Mouse (Mus musculus) ES-Bruce4 (cell line): ENCODE measurements at regions not wholly inside any gene's neighbourhood (a gene's known extent, or its start where the extent isn't known, plus 50 kb on each side); places are given as distances from the start of the nearest gene placed in this dataset.

Experiments
- H3K27ac ChIP-seq: 2 replicates; pipeline ENCODE4 v1.5.1; 2012; ENCODE audit warnings: low read length, inconsistent platforms; ENCODE audit not compliant: insufficient read depth
- H3K27me3 ChIP-seq: 2 replicates; pipeline ENCODE4 v1.6.1; 2012; ENCODE audit warnings: mild to moderate bottlenecking, low read length, inconsistent platforms; ENCODE audit not compliant: control insufficient read depth, poor library complexity, insufficient read depth, severe bottlenecking
- H3K36me3 ChIP-seq: 2 replicates; pipeline ENCODE4 v1.6.1; 2012; ENCODE audit warnings: inconsistent platforms, mild to moderate bottlenecking, low read length, moderate library complexity; ENCODE audit not compliant: control insufficient read depth, poor library complexity, insufficient read depth, severe bottlenecking
- H3K4me1 ChIP-seq: one replicate; pipeline ENCODE4 v1.8.1; 2011; ENCODE audit warnings: low read length; ENCODE audit not compliant: control insufficient read depth, insufficient read depth
- H3K4me3 ChIP-seq: 2 replicates; pipeline ENCODE4 v1.5.1; 2011; ENCODE audit warnings: low read depth, mild to moderate bottlenecking, low read length
- H3K9ac ChIP-seq: 2 replicates; pipeline ENCODE4 v1.6.1; 2012; ENCODE audit warnings: low read depth, mild to moderate bottlenecking, inconsistent platforms; ENCODE audit not compliant: poor library complexity, severe bottlenecking
- H3K9me3 ChIP-seq: replicated peaks from 2 replicates; pipeline ENCODE4 v1.6.1; 2012; ENCODE audit warnings: mild to moderate bottlenecking, low read length, inconsistent platforms; ENCODE audit not compliant: control insufficient read depth, poor library complexity, insufficient read depth, severe bottlenecking
- CTCF ChIP-seq: IDR thresholded peaks from one replicate; pipeline ENCODE4 v1.8.1; 2011; ENCODE audit warnings: low read depth, low read length
- EP300 ChIP-seq: IDR thresholded peaks from 2 replicates; pipeline ENCODE4 v1.6.1; 2011; ENCODE audit warnings: low read depth, low read length; ENCODE audit not compliant: insufficient read depth
- POLR2A ChIP-seq: IDR thresholded peaks from one replicate; pipeline ENCODE4 v1.8.1; 2011; ENCODE audit warnings: low read length; ENCODE audit not compliant: insufficient read depth

- H3K4me1 ChIP-seq: no peaks in the 10 kb centered on the region
- TF ChIP-seq EP300 (no peak), CTCF (no peak), POLR2A (no peak)
- H3K27me3 ChIP-seq: no peaks in the 10 kb centered on the region
- H3K36me3 ChIP-seq: no peaks in the 10 kb centered on the region
- no peak overlapping the region for H3K4me3 ChIP-seq
- no peak overlapping the region for H3K27ac ChIP-seq
- no peak overlapping the region for H3K9ac ChIP-seq
- peaks cover 11% of the 10 kb centered on the region for H3K9me3 ChIP-seq
These were observed 874.4 kb downstream of the Car8 start for GRCm38 (mm10) chr4:7364238-7365040.

- Histone ChIP-seq H3K4me1 (no peaks in the 10 kb centered on the region), H3K4me3 (no peak overlapping the region), H3K36me3 (no peaks in the 10 kb centered on the region), H3K9me3 (peaks cover 11% of the 10 kb centered on the region), H3K27ac (no peak overlapping the region), H3K9ac (no peak overlapping the region), H3K27me3 (no peaks in the 10 kb centered on the region)
- TF ChIP-seq POLR2A: no peak
- TF ChIP-seq EP300: no peak
These were observed 875.3 kb downstream of the Car8 start for GRCm38 (mm10) chr4:7363508-7363907.

GRCm38 (mm10) chr4:7356202-7356601, 882.6 kb downstream of the Car8 start:
- no peak overlapping the region for H3K9ac ChIP-seq
- H3K36me3 ChIP-seq: no peaks in the 10 kb centered on the region
- TF ChIP-seq EP300 (no peak), POLR2A (no peak), CTCF (no peak)
- H3K4me3 ChIP-seq: no peak overlapping the region
- H3K27me3 ChIP-seq: no peaks in the 10 kb centered on the region
- H3K4me1 ChIP-seq: no peaks in the 10 kb centered on the region
- H3K27ac ChIP-seq: no peak overlapping the region
- H3K9me3 ChIP-seq: no peaks in the 10 kb centered on the region

- no peak overlapping the region for H3K9ac ChIP-seq
- no peaks in the 10 kb centered on the region for H3K27me3 ChIP-seq
- H3K4me1 ChIP-seq: no peaks in the 10 kb centered on the region
- no peaks in the 10 kb centered on the region for H3K36me3 ChIP-seq
- no peak overlapping the region for H3K4me3 ChIP-seq
- no peaks in the 10 kb centered on the region for H3K9me3 ChIP-seq
- no peak for TF ChIP-seq POLR2A
- TF ChIP-seq EP300: no peak
- no peak for TF ChIP-seq CTCF
- no peak overlapping the region for H3K27ac ChIP-seq
These were observed 891.5 kb downstream of the Car8 start for GRCm38 (mm10) chr4:7347317-7347716.

GRCm38 (mm10) chr4:7341159-7341558, 897.7 kb downstream of the Car8 start:
- Histone ChIP-seq H3K36me3 (no peaks in the 10 kb centered on the region), H3K4me1 (no peaks in the 10 kb centered on the region), H3K4me3 (no peak overlapping the region), H3K27ac (no peak overlapping the region), H3K9ac (no peak overlapping the region), H3K27me3 (no peaks in the 10 kb centered on the region), H3K9me3 (no peaks in the 10 kb centered on the region)
- no peak for TF ChIP-seq POLR2A
- no peak for TF ChIP-seq CTCF

GRCm38 (mm10) chr4:7314261-7314660, 924.6 kb downstream of the Car8 start:
- H3K4me3 ChIP-seq: no peak overlapping the region
- no peaks in the 10 kb centered on the region for H3K27me3 ChIP-seq
- H3K9ac ChIP-seq: no peak overlapping the region
- no peak for TF ChIP-seq POLR2A
- TF ChIP-seq EP300: no peak
- no peak for TF ChIP-seq CTCF
- H3K36me3 ChIP-seq: no peaks in the 10 kb centered on the region
- no peaks in the 10 kb centered on the region for H3K9me3 ChIP-seq
- no peak overlapping the region for H3K27ac ChIP-seq
- H3K4me1 ChIP-seq: no peaks in the 10 kb centered on the region
